Mouse (Mus musculus) stomach, postnatal 0 days (tissue): ENCODE data around the gene Kel. TPM values are rescaled to one million over a fixed set of nuclear protein-coding genes. Genes with fewer than 3 reads are reported as not detected.
A peak's percentile ranks its signal among the peaks of the same experiment; 100 is the strongest.

Experiments used
- ATAC-seq: fragments of 200-750 bp; cut with Nextera tagmentation; 2 replicates; pipeline ENCODE4 v1.8.0; 2017; ENCODE audit not compliant: low FRiP score, low TSS enrichment
- DNase-seq: peaks from one replicate; pipeline ENCODE4 v3.0.0-alpha.2; 2016; ENCODE audit warnings: low spot score
- H3K27ac ChIP-seq: fragments of 300-500 bp; sonication (generic); replicated peaks from 2 replicates; pipeline ENCODE4 v1.5.1; 2014; ENCODE audit warnings: mild to moderate bottlenecking, control low read depth
- H3K27me3 ChIP-seq: fragments of 300-500 bp; sonication (generic); 2 replicates; pipeline ENCODE4 v1.6.1; 2014; ENCODE audit warnings: low read length; ENCODE audit not compliant: control insufficient read depth, insufficient read depth
- H3K36me3 ChIP-seq: fragments of 300-500 bp; sonication (generic); 2 replicates; pipeline ENCODE4 v1.6.1; 2014; ENCODE audit warnings: low read length, mixed read lengths; ENCODE audit not compliant: control insufficient read depth, insufficient read depth
- H3K4me1 ChIP-seq: fragments of 300-500 bp; sonication (generic); replicated peaks from 2 replicates; pipeline ENCODE4 v1.6.1; 2014; ENCODE audit warnings: antibody characterized with exemption; ENCODE audit not compliant: control insufficient read depth, insufficient read depth
- H3K4me2 ChIP-seq: fragments of 300-500 bp; sonication (generic); replicated peaks from 2 replicates; pipeline ENCODE4 v1.6.1; 2014; ENCODE audit warnings: low read depth, mild to moderate bottlenecking, control low read depth, moderate library complexity
- H3K4me3 ChIP-seq: fragments of 300-500 bp; sonication (generic); 2 replicates; pipeline ENCODE4 v1.5.1; 2014; ENCODE audit warnings: low read depth, low read length, control low read depth
- H3K9ac ChIP-seq: fragments of 300-500 bp; sonication (generic); 2 replicates; pipeline ENCODE4 v1.6.1; 2014; ENCODE audit warnings: mild to moderate bottlenecking, low read length, control low read depth, mixed read lengths
- H3K9me3 ChIP-seq: fragments of 300-500 bp; sonication (generic); 2 replicates; pipeline ENCODE4 v1.6.1; 2016; ENCODE audit warnings: low read length; ENCODE audit not compliant: control insufficient read depth
- CTCF ChIP-seq: IDR thresholded peaks from 2 replicates; pipeline ENCODE4 v1.5.1; 2016; ENCODE audit warnings: antibody characterized with exemption, low read depth, mild to moderate bottlenecking, moderate library complexity
- EP300 ChIP-seq: optimal IDR thresholded peaks from 2 replicates; pipeline ENCODE3; 2016; ENCODE audit warnings: antibody characterized with exemption
- WGBS: fragments of 180-500 bp; shearing (Covaris S2); extraction: QIAGEN DNeasy Blood & Tissue Kit; methylation state at CpG from one replicate; pipeline ENCODE4 v1.1.7; 2014; 5-methylcytosine and 5-hydroxymethylcytosine counted together
- polyA plus RNA-seq: library from polyadenylated mRNA; unstranded; fragments of >200 nt; fragmentation: Nextera tagmentation; extraction: Ambion mirVana; gene quantifications from 2 replicates; pipeline ENCODE4 v1.2.1, GENCODE M21; 2015

Kel gene
- polyA plus RNA-seq, 1 experiment from 2014 or later = 0.29 TPM

DNA sequence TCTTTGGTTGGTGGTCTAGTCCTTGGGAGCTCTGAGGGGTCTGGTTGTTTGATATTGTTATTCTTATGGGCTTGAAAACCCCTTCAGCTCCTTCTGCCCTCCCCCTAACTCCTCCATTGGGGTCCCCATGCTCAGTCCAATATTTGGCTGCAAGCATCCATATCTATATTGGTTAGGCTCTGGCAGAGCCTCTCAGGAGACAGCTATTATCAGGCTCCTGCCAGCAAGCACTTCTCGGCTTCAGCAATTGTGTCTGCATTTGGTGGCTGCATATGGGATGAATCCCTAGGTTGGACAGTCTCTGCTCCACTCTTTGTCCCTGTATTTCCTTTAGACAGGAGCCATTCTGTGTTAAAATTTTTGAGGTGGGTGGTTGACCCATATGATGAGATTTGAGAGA, 6.1 kb upstream of the Kel start:
- TF ChIP-seq CTCF (no peak), EP300 (no peak)
- Histone ChIP-seq H3K9ac (no peak overlapping the region), H3K4me1 (no peaks in the 10 kb centered on the region), H3K4me2 (no peak overlapping the region), H3K27me3 (no peaks in the 10 kb centered on the region), H3K27ac (no peak overlapping the region), H3K36me3 (no peaks in the 10 kb centered on the region), H3K9me3 (no peaks in the 10 kb centered on the region), H3K4me3 (no peak overlapping the region)
- DNase-seq (no peak), ATAC-seq (no peak)
- 76% methylated on average over 1 of the region's 1 CpGs for WGBS

GRCm38 (mm10) chr6:41706275-41706674, 2.1 kb upstream of the Kel start:
- Histone ChIP-seq H3K9ac (no peak overlapping the region), H3K4me3 (no peak overlapping the region), H3K36me3 (no peaks in the 10 kb centered on the region), H3K27me3 (no peaks in the 10 kb centered on the region), H3K9me3 (no peaks in the 10 kb centered on the region), H3K27ac (no peak overlapping the region), H3K4me2 (no peak overlapping the region), H3K4me1 (no peaks in the 10 kb centered on the region)
- no peak for TF ChIP-seq EP300
- no peak for TF ChIP-seq CTCF
- ATAC-seq (0 out of 2 replicates have a peak, but pooled peaks have one; percentile 63), DNase-seq (no peak)
- 86% methylated on average over 7 of the region's 7 CpGs for WGBS

- no peak overlapping the region for H3K4me3 ChIP-seq
- DNase-seq = peak; percentile 65
- no peaks in the 10 kb centered on the region for H3K4me1 ChIP-seq
- no peak overlapping the region for H3K4me2 ChIP-seq
- no peaks in the 10 kb centered on the region for H3K9me3 ChIP-seq
- no peaks in the 10 kb centered on the region for H3K36me3 ChIP-seq
- no peak overlapping the region for H3K9ac ChIP-seq
- peak; percentile 55 for TF ChIP-seq CTCF
- TF ChIP-seq EP300 = no peak
- 0 out of 2 replicates have a peak, but pooled peaks have one; percentile 26 for ATAC-seq
- H3K27ac ChIP-seq = no peak overlapping the region
- 71% methylated on average over 2 of the region's 2 CpGs for WGBS
- no peaks in the 10 kb centered on the region for H3K27me3 ChIP-seq
These were observed 1.2 kb downstream of the Kel start for GRCm38 (mm10) chr6:41702928-41703327.

GRCm38 (mm10) chr6:41701245-41701644, 2.9 kb downstream of the Kel start:
- H3K27ac ChIP-seq = no peak overlapping the region
- ATAC-seq (no peak), DNase-seq (no peak)
- no peaks in the 10 kb centered on the region for H3K9me3 ChIP-seq
- no peaks in the 10 kb centered on the region for H3K4me1 ChIP-seq
- TF ChIP-seq EP300 (no peak), CTCF (no peak)
- no peak overlapping the region for H3K4me2 ChIP-seq
- H3K4me3 ChIP-seq = no peak overlapping the region
- no peaks in the 10 kb centered on the region for H3K27me3 ChIP-seq
- no peak overlapping the region for H3K9ac ChIP-seq
- WGBS = 52% methylated on average over 1 of the region's 1 CpGs
- H3K36me3 ChIP-seq = no peaks in the 10 kb centered on the region

DNA sequence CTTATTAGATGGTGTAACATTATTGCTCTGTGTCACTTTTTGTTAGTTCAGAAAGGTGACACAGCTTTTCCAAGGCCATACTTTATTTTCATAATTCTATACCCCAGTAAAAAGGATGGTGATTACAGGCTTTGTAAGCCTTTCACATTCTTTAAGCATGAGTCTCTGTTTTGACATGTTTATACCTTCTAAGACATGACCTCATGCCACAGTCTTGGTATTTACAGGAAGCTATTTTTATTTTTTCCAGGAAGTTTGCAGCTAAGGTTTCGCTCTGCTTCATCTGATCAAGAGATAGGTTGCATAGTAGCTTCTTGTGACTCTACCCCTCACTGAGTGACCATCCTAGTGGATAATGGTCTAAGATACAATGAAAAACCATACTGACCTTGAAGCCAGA, 9.7 kb downstream of the Kel start:
- TF ChIP-seq CTCF = no peak
- no peak for TF ChIP-seq EP300

DNA sequence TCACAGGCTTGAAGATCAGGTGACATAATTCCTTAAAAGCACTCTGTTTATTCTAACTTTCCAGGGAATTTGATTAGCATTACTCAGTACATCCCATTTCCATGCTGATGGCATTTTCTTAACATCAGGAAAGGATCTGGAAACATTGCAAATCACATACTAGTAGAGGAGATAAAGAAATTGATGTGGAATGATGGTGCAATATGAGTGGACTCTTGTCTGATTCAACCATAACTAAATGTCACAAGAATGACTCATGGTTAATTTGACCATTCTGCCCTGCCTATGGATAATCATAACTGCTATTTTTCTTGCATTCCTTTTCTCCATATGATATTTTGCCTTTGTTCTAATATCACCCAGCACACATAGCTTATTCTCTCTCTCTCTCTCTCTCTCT, 11.9 kb downstream of the Kel start:
- Histone ChIP-seq H3K4me3 (no peak overlapping the region), H3K4me2 (no peak overlapping the region), H3K27me3 (no peaks in the 10 kb centered on the region), H3K9me3 (no peaks in the 10 kb centered on the region), H3K9ac (no peak overlapping the region), H3K36me3 (no peaks in the 10 kb centered on the region), H3K27ac (no peak overlapping the region), H3K4me1 (no peaks in the 10 kb centered on the region)
- no peak for TF ChIP-seq CTCF
- TF ChIP-seq EP300 = no peak
- DNase-seq = no peak
- no peak for ATAC-seq

More for the DNA sequence above, 9.7 kb downstream of the Kel start:
- Histone ChIP-seq H3K27ac (no peak overlapping the region), H3K9me3 (no peaks in the 10 kb centered on the region), H3K4me3 (no peak overlapping the region), H3K9ac (no peak overlapping the region), H3K4me1 (no peaks in the 10 kb centered on the region), H3K36me3 (no peaks in the 10 kb centered on the region), H3K4me2 (no peak overlapping the region), H3K27me3 (no peaks in the 10 kb centered on the region)
- 68% methylated on average over 1 of the region's 1 CpGs for WGBS
- ATAC-seq (peak; percentile 47; the same call in 1 of the 2 replicates), DNase-seq (no peak)
